Mouse (Mus musculus) heart, embryonic 14.5 days (tissue): Measurements from ENCODE around the gene Csnk1g1. TPM values are rescaled to one million over a fixed set of nuclear protein-coding genes. Genes with fewer than 3 reads are reported as not detected.
A peak's percentile ranks its signal among the peaks of the same experiment; 100 is the strongest.

Experiments
- ATAC-seq: fragments of 200-750 bp; cut with Nextera tagmentation; 2 replicates; pipeline ENCODE4 v1.8.0; 2017; ENCODE audit warnings: low read depth, moderate TSS enrichment; ENCODE audit not compliant: insufficient number of reproducible peaks, insufficient read depth, low FRiP score
- H3K27ac ChIP-seq, 2 experiments: fragments of 200-500 bp in 1 of 2; fragments of 300-500 bp in 1 of 2; sonication (generic) in 1 of 2; replicated peaks in 1 of 2; 2 replicates each; pipeline ENCODE4 v1.5.1; 2012 to 2014; ENCODE audit warnings: low read depth in 2 of 2, low read length in 2 of 2, control low read depth in 1 of 2, mild to moderate bottlenecking in 1 of 2, mixed read lengths in 1 of 2; ENCODE audit not compliant: control insufficient read depth in 1 of 2, insufficient read depth in 1 of 2
- H3K27me3 ChIP-seq: fragments of 300-500 bp; sonication (generic); 2 replicates; pipeline ENCODE4 v1.6.1; 2014; ENCODE audit warnings: mild to moderate bottlenecking, low read length, control low read depth; ENCODE audit not compliant: control insufficient read depth, insufficient read depth
- H3K36me3 ChIP-seq: fragments of 300-500 bp; sonication (generic); 2 replicates; pipeline ENCODE4 v1.6.1; 2014; ENCODE audit warnings: mild to moderate bottlenecking, control low read depth, low read length, mixed read lengths; ENCODE audit not compliant: control insufficient read depth, insufficient read depth
- H3K4me1 ChIP-seq, 2 experiments: fragments of 200-500 bp in 1 of 2; fragments of 300-500 bp in 1 of 2; sonication (generic) in 1 of 2; 2 replicates each; pipeline ENCODE4 v1.6.1; 2012 to 2014; ENCODE audit warnings: low read length in 2 of 2, control low read depth in 1 of 2, mixed read lengths in 1 of 2; ENCODE audit not compliant: control insufficient read depth in 2 of 2, insufficient read depth in 2 of 2
- H3K4me2 ChIP-seq: fragments of 300-500 bp; sonication (generic); 2 replicates; pipeline ENCODE4 v1.6.1; 2014; ENCODE audit warnings: mild to moderate bottlenecking, low read length
- H3K4me3 ChIP-seq, 2 experiments: fragments of 200-500 bp in 1 of 2; fragments of 300-500 bp in 1 of 2; sonication (generic) in 1 of 2; 2 replicates each; pipeline ENCODE4 v1.5.1; 2012 to 2014; ENCODE audit warnings: low read length in 2 of 2, mild to moderate bottlenecking in 2 of 2, control low read depth in 1 of 2, low read depth in 1 of 2, moderate library complexity in 1 of 2; ENCODE audit not compliant: control insufficient read depth in 1 of 2, insufficient read depth in 1 of 2
- H3K9ac ChIP-seq: fragments of 300-500 bp; sonication (generic); 2 replicates; pipeline ENCODE4 v1.6.1; 2014; ENCODE audit warnings: mild to moderate bottlenecking, low read length
- H3K9me3 ChIP-seq: fragments of 300-500 bp; sonication (generic); 2 replicates; pipeline ENCODE4 v1.6.1; 2016; ENCODE audit warnings: low read length, control low read depth; ENCODE audit not compliant: control insufficient read depth
- WGBS: fragments of 180-500 bp; shearing (Covaris S2); extraction: QIAGEN DNeasy Blood & Tissue Kit; methylation state at CpG from one replicate; pipeline ENCODE4 v1.1.7; 2014; 5-methylcytosine and 5-hydroxymethylcytosine counted together
- polyA plus RNA-seq: library from polyadenylated mRNA; unstranded; fragments of >200 nt; fragmentation: Nextera tagmentation; extraction: Ambion mirVana; gene quantifications from 2 replicates; pipeline ENCODE4 v1.2.1, GENCODE M21; 2014

Gene Csnk1g1
- 14.8 and 14.9 TPM in 2 replicates for polyA plus RNA-seq

DNA sequence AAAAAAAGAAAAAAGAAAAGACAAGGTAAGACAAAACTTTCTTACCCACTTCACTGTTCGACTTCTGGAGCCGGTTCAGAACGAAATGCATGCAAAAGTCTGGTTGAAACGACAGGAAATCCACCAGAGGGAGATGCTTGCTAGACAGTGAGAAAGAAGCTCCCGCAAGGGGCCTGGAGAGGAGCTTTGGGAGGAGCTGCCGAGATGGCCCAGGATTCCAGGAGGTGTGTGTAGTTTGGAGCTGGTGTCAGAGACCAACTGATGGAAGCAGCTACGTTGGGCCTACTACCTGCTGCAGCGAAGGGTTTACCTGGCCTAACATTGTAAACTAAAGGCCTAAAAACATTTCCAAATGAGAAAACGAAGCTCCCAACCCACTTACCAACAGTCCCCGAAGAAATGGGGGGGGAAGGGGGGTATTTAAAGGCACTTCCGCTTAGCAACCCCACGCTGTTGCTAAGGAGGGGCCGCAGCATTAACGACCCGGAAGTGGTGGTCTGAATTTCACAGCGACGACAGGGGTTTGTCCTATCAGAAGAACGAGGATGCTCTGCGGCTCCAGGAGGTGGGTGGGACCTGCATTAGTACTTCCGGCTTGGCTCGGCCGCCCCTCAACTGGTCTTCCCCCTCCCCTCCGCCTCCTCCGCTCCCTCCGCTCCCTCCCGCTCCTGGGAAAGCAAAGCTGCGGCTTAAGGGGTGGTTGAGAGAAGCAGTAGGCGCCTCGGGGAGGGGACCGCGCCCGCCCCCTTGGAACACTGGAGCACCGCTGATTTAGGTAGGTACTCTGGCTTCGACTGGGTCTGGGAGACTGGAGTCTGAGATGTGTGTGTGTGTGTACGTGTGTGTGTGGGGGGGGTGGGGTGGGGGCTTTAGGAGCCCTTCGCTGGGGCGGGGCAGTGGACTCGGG, at the start of gene Csnk1g1, which contains the start of gene Trip4:
Gene Csnk1g1 (plus strand): TSS at position 531 of the 907 bp plus-strand sequence.
Gene Trip4 (minus strand): TSS at position 401 of the 907 bp plus-strand sequence.
- peaks cover 0 to 16% of the 10 kb centered on the region in 2 experiments; a peak in 1 of 4 replicates for H3K4me1 ChIP-seq
- H3K4me3 ChIP-seq = peak within 1 kb of the TSS; percentile 76 to 89
- H3K9ac ChIP-seq = peak within 1 kb of the TSS; percentile 84
- H3K4me2 ChIP-seq = peak within 1 kb of the TSS; percentile 91
- peak within 1 kb of the TSS; percentile 89 for H3K27ac ChIP-seq
- WGBS = 1% methylated on average over 36 of the region's 38 CpGs
- no peaks in the 10 kb centered on the region for H3K9me3 ChIP-seq
- peaks cover 10% of the 10 kb centered on the region; the same call in 1 of the 2 replicates for H3K36me3 ChIP-seq
- no peaks in the 10 kb centered on the region for H3K27me3 ChIP-seq
- ATAC-seq = peak; percentile 99

DNA sequence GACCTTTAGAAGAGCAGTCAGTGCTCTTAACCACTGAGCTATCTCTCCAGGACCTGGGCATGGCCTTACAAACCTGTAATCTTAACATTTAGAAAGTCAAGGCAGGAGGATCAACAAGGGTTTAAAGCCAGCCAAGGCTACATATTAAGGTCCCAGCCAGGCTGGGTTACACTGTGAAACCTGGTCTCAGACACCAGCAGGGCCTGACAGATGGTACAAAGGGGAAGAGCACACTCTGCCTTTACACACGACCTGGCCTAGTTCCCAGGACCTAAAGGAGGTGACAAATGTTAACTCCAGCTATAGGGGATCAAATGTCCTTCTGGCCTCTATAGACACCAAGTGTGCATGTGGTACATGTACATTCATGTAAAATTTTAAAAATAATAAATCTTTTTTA, 49.1 kb upstream of the Csnk1g1 start:
- 53% methylated on average over 1 of the region's 1 CpGs for WGBS
- H3K4me1 ChIP-seq = no peaks in the 10 kb centered on the region
- peaks cover 73% of the 10 kb centered on the region for H3K36me3 ChIP-seq
- H3K4me3 ChIP-seq = no peak overlapping the region
- no peak for ATAC-seq
- H3K27me3 ChIP-seq = no peaks in the 10 kb centered on the region
- H3K4me2 ChIP-seq = no peak overlapping the region
- no peak overlapping the region for H3K9ac ChIP-seq
- H3K27ac ChIP-seq = no peak overlapping the region
- H3K9me3 ChIP-seq = no peaks in the 10 kb centered on the region

DNA sequence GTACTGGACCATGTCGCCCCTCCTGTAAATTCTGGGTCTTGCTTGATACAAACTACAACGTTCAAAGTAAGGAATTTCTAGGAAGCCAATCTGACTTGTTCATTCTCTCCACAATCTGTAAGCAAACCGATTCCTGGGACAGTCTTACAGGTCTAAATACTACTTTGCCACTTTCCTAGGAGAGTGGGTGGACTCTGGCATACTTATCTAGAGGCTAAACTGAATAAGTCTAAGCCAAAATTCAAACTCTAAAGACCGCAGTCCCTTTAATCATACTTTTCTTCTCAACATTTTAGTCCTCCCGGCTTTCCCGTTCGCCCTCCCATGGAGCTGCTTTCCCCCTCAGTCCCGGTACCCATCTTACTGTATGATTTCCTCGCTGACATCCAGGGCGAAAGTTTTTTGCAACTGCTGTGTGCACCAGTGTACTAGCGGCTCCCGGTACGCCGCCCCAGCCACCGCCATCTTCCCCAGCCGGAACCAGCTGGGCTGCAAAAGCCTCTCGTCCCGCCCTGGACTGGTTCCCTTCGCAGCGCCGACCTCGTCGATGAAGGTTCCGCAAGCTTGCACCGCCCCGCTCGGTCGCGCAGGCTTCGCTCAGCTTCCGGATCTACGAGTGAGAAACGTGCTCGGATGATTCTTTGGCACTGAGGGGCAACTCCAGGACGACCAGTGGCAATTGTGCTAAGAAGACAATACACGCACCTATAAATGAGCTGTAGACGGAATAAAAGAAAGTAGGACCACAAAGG, 24.0 kb upstream of the Csnk1g1 start:
- peak overlapping the region; percentile 75 for H3K4me2 ChIP-seq
- H3K4me1 ChIP-seq = peaks cover 0 to 9% of the 10 kb centered on the region in 2 experiments; a peak in 2 of 4 replicates
- peak; percentile 88 for ATAC-seq
- H3K27me3 ChIP-seq = no peaks in the 10 kb centered on the region
- under 1% methylated on average over 37 of the region's 37 CpGs for WGBS
- no peaks in the 10 kb centered on the region for H3K9me3 ChIP-seq
- H3K4me3 ChIP-seq = peak overlapping the region; percentile 75 to 86
- peak overlapping the region; percentile 88 for H3K9ac ChIP-seq
- peak overlapping the region; percentile 78 to 83 for H3K27ac ChIP-seq
- H3K36me3 ChIP-seq = peaks cover 10% of the 10 kb centered on the region

DNA sequence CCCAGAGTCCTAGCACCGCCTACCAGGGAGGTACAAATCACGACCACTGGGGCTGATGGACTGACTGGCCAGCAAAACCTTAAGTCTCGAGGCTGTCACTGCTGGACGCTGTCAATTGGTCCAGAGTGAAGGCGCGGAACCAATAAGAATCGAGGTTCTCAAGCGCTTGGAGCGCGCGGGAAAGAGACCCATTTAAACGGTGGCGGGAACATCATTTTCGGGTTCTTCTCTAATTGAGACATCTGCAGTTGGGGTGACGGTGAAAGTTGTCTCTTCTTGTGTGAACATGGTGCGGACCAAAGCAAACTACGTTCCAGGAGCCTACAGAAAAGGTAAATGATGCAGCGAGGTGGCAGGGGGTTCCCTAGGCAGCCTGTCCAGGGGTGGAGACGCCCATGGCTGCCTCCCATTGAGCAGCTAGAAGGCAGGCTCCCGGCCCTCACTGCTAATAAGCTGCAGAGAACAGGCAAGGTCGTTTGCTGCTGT, 18.5 kb upstream of the Csnk1g1 start, which contains the start of gene Pclaf:
Gene Pclaf (plus strand): TSS at position 95 of the 486 bp plus-strand sequence.
- Histone ChIP-seq H3K36me3 (peaks cover 22% of the 10 kb centered on the region), H3K4me2 (peak within 1 kb of the TSS; percentile 88), H3K9me3 (no peaks in the 10 kb centered on the region), H3K27me3 (no peaks in the 10 kb centered on the region), H3K4me1 (peaks cover 0 to 12% of the 10 kb centered on the region in 2 experiments; a peak in 2 of 4 replicates), H3K9ac (peak within 1 kb of the TSS; percentile 72), H3K4me3 (peak within 1 kb of the TSS; percentile 49 to 61), H3K27ac (0 out of 4 replicates have a peak within 1 kb of the TSS, but pooled peaks of 1 of the 2 experiments have one; percentile 11)
- WGBS = under 1% methylated on average over 21 of the region's 21 CpGs
- peak; percentile 95 for ATAC-seq

DNA sequence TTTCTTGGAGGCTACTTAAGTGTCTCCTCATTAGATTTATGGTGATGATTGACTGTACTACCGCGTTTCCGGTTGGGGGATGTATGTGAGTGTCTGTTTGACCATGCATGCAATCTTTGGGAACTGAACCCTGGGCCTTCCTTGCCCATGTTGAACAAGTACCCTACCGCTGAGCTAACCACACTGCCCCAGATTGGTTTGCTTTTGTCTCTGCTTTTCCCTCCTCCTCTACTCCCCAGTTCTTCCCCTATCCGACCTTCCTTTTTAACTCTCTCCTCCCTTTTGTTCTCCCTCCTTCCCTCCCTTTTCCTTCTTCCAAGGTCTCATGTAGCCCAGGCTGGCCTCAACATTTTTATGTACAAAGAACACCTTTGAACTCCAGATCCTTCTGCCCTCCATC, 17.6 kb upstream of the Csnk1g1 start:
- 7% methylated on average over 5 of the region's 5 CpGs for WGBS
- peaks cover 30% of the 10 kb centered on the region for H3K36me3 ChIP-seq
- H3K4me3 ChIP-seq = peak overlapping the region; percentile 49 to 61
- H3K27ac ChIP-seq = no peak overlapping the region
- H3K4me2 ChIP-seq = peak overlapping the region; percentile 88
- peak overlapping the region; percentile 72 for H3K9ac ChIP-seq
- no peak for ATAC-seq
- peaks cover 0 to 9% of the 10 kb centered on the region in 2 experiments; a peak in 1 of 4 replicates for H3K4me1 ChIP-seq
- H3K9me3 ChIP-seq = no peaks in the 10 kb centered on the region
- no peaks in the 10 kb centered on the region for H3K27me3 ChIP-seq

DNA sequence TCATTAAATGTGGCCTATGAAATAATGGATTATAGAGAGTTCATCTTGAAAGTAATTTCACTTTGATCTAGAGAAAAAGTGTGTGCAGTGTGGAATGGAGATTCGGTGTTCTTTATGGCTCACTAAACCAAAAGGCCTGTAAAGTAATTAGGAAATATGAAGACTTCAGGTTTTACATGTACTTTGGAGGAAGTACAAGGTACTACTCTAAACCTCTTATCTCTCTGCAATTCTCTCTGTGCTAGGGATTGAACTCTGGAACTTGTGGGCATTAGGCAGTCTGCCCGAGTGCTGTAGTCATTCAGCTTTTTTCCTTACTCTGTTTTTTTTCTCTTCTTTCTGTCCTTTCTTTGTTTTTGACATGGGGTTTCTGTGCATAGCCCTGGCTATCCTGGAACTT, 11.7 kb upstream of the Csnk1g1 start:
- H3K36me3 ChIP-seq = peaks cover 70% of the 10 kb centered on the region
- no peak overlapping the region for H3K27ac ChIP-seq
- H3K4me2 ChIP-seq = no peak overlapping the region
- H3K9ac ChIP-seq = no peak overlapping the region
- no peaks in the 10 kb centered on the region for H3K4me1 ChIP-seq
- no peak for ATAC-seq
- 93% methylated on average over 2 of the region's 2 CpGs for WGBS
- H3K4me3 ChIP-seq = no peak overlapping the region
- H3K9me3 ChIP-seq = no peaks in the 10 kb centered on the region
- no peaks in the 10 kb centered on the region for H3K27me3 ChIP-seq

DNA sequence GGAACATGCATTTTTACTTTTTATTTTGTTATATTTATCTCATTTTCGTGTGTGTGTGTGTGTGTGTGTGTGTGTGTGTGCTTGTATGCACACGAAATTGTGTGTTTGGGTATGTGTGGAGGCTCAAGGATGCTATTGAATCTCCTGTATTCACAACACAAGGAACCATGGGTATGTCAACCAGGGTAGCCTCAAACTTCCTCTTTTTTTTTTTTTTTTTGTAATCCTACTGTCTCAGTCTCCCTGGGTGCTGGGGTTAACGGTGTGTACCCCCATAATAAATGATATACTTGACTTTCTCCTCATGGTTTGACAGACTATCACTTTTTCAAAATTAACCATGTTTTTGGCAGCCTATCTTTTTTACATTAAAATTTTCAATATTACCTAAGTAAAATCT, 5.8 kb upstream of the Csnk1g1 start:
- H3K27ac ChIP-seq = no peak overlapping the region
- peaks cover 44% of the 10 kb centered on the region for H3K36me3 ChIP-seq
- 94% methylated on average over 3 of the region's 3 CpGs for WGBS
- H3K4me2 ChIP-seq = no peak overlapping the region
- no peak overlapping the region for H3K4me3 ChIP-seq
- no peaks in the 10 kb centered on the region for H3K27me3 ChIP-seq
- no peaks in the 10 kb centered on the region for H3K9me3 ChIP-seq
- H3K9ac ChIP-seq = no peak overlapping the region
- H3K4me1 ChIP-seq = peaks cover 0 to 5% of the 10 kb centered on the region in 2 experiments; a peak in 1 of 4 replicates
- no peak for ATAC-seq
